Mouse (Mus musculus): ENCODE data around the gene Usp19. TPM values are rescaled to one million over a fixed set of nuclear protein-coding genes. Genes with fewer than 3 reads are reported as not detected.

The Usp19 gene
- polyA plus RNA-seq, 1 experiment = 86.0 TPM

DNA sequence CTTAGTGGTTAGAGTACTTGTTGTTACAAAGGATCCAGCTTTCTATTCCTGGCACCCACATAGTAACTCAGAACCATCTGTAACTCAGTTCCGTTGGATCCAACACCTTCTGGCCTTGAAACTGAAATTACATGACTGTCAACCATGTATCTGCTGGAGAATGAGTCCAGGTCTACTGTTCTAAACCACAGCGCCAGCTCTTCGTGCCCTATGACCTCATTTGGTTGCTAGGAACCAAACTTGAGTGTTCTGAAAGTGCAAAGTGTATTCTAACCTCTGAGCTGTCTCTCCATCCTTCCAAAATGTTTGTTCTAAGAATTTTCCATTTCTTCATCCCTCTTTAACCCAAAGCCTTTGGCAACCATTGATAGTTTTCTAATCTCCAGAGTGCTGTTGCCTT is 55.6 kb downstream of the Usp19 start:
- H3K27me3 ChIP-seq (ENCODE audit: control insufficient read depth, insufficient read depth, low read length, poor library complexity, severe bottlenecking) = no peaks in the 10 kb centered on the region
- TF ChIP-seq CTCF (IDR thresholded peaks at IDR 0.05; ENCODE audit: low read depth, low read length) (no peak), POLR2A (IDR thresholded peaks at IDR 0.05; ENCODE audit: insufficient read depth, low read length) (no peak), EP300 (IDR thresholded peaks at IDR 0.05; ENCODE audit: insufficient read depth, low read depth, low read length) (no peak)
- no peak overlapping the region for H3K27ac ChIP-seq (ENCODE audit: insufficient read depth, low read length)
- H3K4me1 ChIP-seq (ENCODE audit: control insufficient read depth, insufficient read depth, low read length) = no peaks in the 10 kb centered on the region
- H3K4me3 ChIP-seq (ENCODE audit: low read depth, low read length) = no peak overlapping the region
- H3K36me3 ChIP-seq (ENCODE audit: control insufficient read depth, insufficient read depth, low read length, poor library complexity, severe bottlenecking) = peaks cover 89% of the 10 kb centered on the region
- no peak overlapping the region for H3K9ac ChIP-seq (ENCODE audit: low read depth, poor library complexity, severe bottlenecking)
- no peaks in the 10 kb centered on the region for H3K9me3 ChIP-seq (replicated peaks; ENCODE audit: control insufficient read depth, insufficient read depth, low read length, poor library complexity, severe bottlenecking)

DNA sequence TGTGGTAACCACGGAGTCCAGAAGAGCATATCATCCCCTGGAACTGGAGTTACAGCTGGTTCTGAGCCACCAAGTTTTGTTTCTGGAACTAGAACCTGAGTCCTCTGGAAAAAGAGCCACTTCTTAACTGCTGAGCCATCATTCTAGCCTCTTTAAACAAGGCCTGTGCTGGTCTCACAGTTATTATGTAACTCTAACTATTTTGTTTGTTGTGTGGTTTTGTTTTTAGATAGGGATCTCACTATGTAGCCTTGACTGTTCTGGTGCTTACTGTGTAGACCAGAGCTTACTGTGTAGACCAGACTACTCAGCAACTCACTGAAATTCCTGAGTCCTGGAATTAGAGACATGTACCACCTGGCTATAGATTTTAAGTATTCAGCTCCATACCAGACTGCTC is 56.5 kb downstream of the Usp19 start:
- Histone ChIP-seq H3K9ac (ENCODE audit: low read depth, poor library complexity, severe bottlenecking) (no peak overlapping the region), H3K4me1 (ENCODE audit: control insufficient read depth, insufficient read depth, low read length) (no peaks in the 10 kb centered on the region), H3K4me3 (ENCODE audit: low read depth, low read length) (no peak overlapping the region), H3K9me3 (replicated peaks; ENCODE audit: control insufficient read depth, insufficient read depth, low read length, poor library complexity, severe bottlenecking) (no peaks in the 10 kb centered on the region), H3K27ac (ENCODE audit: insufficient read depth, low read length) (no peak overlapping the region), H3K27me3 (ENCODE audit: control insufficient read depth, insufficient read depth, low read length, poor library complexity, severe bottlenecking) (no peaks in the 10 kb centered on the region), H3K36me3 (ENCODE audit: control insufficient read depth, insufficient read depth, low read length, poor library complexity, severe bottlenecking) (peaks cover 88% of the 10 kb centered on the region)
- TF ChIP-seq POLR2A (IDR thresholded peaks at IDR 0.05; ENCODE audit: insufficient read depth, low read length) (no peak), EP300 (IDR thresholded peaks at IDR 0.05; ENCODE audit: insufficient read depth, low read depth, low read length) (no peak), CTCF (IDR thresholded peaks at IDR 0.05; ENCODE audit: low read depth, low read length) (no peak)

Other genes with a start within 250 kb of the Usp19 start
- gene Dag1, start 226.6 kb upstream of the Usp19 start, polyA plus RNA-seq (2011; ENCODE audit: insufficient read depth, insufficient read length, low read depth, missing spikeins) = 116 and 124 TPM in 2 replicates
- gene Nicn1, start 200.2 kb upstream of the Usp19 start, polyA plus RNA-seq (2011; ENCODE audit: insufficient read depth, insufficient read length, low read depth, missing spikeins) = 18.3 and 23.1 TPM in 2 replicates
- 69.2 and 69.3 TPM in 2 replicates for gene Amt, start 193.7 kb upstream of the Usp19 start, polyA plus RNA-seq (2011; ENCODE audit: insufficient read depth, insufficient read length, low read depth, missing spikeins)
- gene Rhoa, start 184.5 kb upstream of the Usp19 start, polyA plus RNA-seq (2011; ENCODE audit: insufficient read depth, insufficient read length, low read depth, missing spikeins) = 429 and 434 TPM in 2 replicates
- gene Tcta, start 184.4 kb upstream of the Usp19 start, polyA plus RNA-seq (2011; ENCODE audit: insufficient read depth, insufficient read length, low read depth, missing spikeins) = 4.0 and 7.0 TPM in 2 replicates
- gene Gpx1, start 151.7 kb upstream of the Usp19 start, polyA plus RNA-seq (2011; ENCODE audit: insufficient read depth, insufficient read length, low read depth, missing spikeins) = 172 and 194 TPM in 2 replicates
- gene Usp4, start 142.7 kb upstream of the Usp19 start, polyA plus RNA-seq (2011; ENCODE audit: insufficient read depth, insufficient read length, low read depth, missing spikeins) = 69.5 and 69.9 TPM in 2 replicates
- gene 1700102P08Rik, start 97.8 kb upstream of the Usp19 start, polyA plus RNA-seq (2011; ENCODE audit: insufficient read depth, insufficient read length, low read depth, missing spikeins) = not detected in 2 replicates
- 0.96 and 1.2 TPM in 2 replicates for gene Ccdc36, start 62.1 kb upstream of the Usp19 start, polyA plus RNA-seq (2011; ENCODE audit: insufficient read depth, insufficient read length, low read depth, missing spikeins)
- not detected in 2 replicates for gene BC048562, start 54.1 kb upstream of the Usp19 start, polyA plus RNA-seq (2011; ENCODE audit: insufficient read depth, insufficient read length, low read depth, missing spikeins)
- 26.4 and 31.6 TPM in 2 replicates for gene Ccdc71, start 30.1 kb upstream of the Usp19 start, polyA plus RNA-seq (2011; ENCODE audit: insufficient read depth, insufficient read length, low read depth, missing spikeins)
- gene Klhdc8b, start 29.0 kb upstream of the Usp19 start, polyA plus RNA-seq (2011; ENCODE audit: insufficient read depth, insufficient read length, low read depth, missing spikeins) = 5.8 and 6.4 TPM in 2 replicates
- gene Lamb2, start 10.9 kb upstream of the Usp19 start, polyA plus RNA-seq (2011; ENCODE audit: insufficient read depth, insufficient read length, low read depth, missing spikeins) = 27.4 and 39.0 TPM in 2 replicates
- gene Qars, start 17.1 kb downstream of the Usp19 start, polyA plus RNA-seq (2011; ENCODE audit: insufficient read depth, insufficient read length, low read depth, missing spikeins) = 348 and 395 TPM in 2 replicates
- gene Qrich1, start 26.2 kb downstream of the Usp19 start, polyA plus RNA-seq (2011; ENCODE audit: insufficient read depth, insufficient read length, low read depth, missing spikeins) = 139 and 145 TPM in 2 replicates
- gene Impdh2, start 69.7 kb downstream of the Usp19 start, polyA plus RNA-seq (2011; ENCODE audit: insufficient read depth, insufficient read length, low read depth, missing spikeins) = 387 and 445 TPM in 2 replicates
- gene Ndufaf3, start 76.8 kb downstream of the Usp19 start, polyA plus RNA-seq (2011; ENCODE audit: insufficient read depth, insufficient read length, low read depth, missing spikeins) = 24.7 and 29.7 TPM in 2 replicates
- gene Dalrd3, start 79.3 kb downstream of the Usp19 start, polyA plus RNA-seq (2011; ENCODE audit: insufficient read depth, insufficient read length, low read depth, missing spikeins) = 32.7 and 38.9 TPM in 2 replicates
- gene Wdr6, start 88.1 kb downstream of the Usp19 start, polyA plus RNA-seq (2011; ENCODE audit: insufficient read depth, insufficient read length, low read depth, missing spikeins) = 24.6 and 24.7 TPM in 2 replicates
- gene P4htm, start 107.1 kb downstream of the Usp19 start, polyA plus RNA-seq (2011; ENCODE audit: insufficient read depth, insufficient read length, low read depth, missing spikeins) = 2.4 TPM in 2 replicates
- gene Arih2, start 158.8 kb downstream of the Usp19 start, polyA plus RNA-seq (2011; ENCODE audit: insufficient read depth, insufficient read length, low read depth, missing spikeins) = 131 and 133 TPM in 2 replicates
- gene Slc25a20, start 171.5 kb downstream of the Usp19 start, polyA plus RNA-seq (2011; ENCODE audit: insufficient read depth, insufficient read length, low read depth, missing spikeins) = 30.1 and 35.7 TPM in 2 replicates
- gene Prkar2a, start 198.7 kb downstream of the Usp19 start, polyA plus RNA-seq (2011; ENCODE audit: insufficient read depth, insufficient read length, low read depth, missing spikeins) = 58.4 and 72.2 TPM in 2 replicates

Measured in ES-Bruce4 (cell line).